Mouse (Mus musculus) E14TG2a.4 (cell line): ENCODE measurements at regions not wholly inside any gene's neighbourhood (a gene's known extent, or its start where the extent isn't known, plus 50 kb on each side); places are given as distances from the start of the nearest gene placed in this dataset.
"Not testable (repeated sequence)": the region's sequence is repeated elsewhere in the genome, so short reads cannot be mapped to it uniquely, and the experiment has no call there.

ENCODE experiments used
- H3K27me3 ChIP-seq: 2 replicates; pipeline ENCODE4 v1.6.1; 2014; ENCODE audit warnings: low read length, control low read depth; ENCODE audit not compliant: insufficient read depth
- H3K36me3 ChIP-seq: 2 replicates; pipeline ENCODE4 v1.6.1; 2014; ENCODE audit warnings: low read length, control low read depth; ENCODE audit not compliant: insufficient read depth
- H3K4me1 ChIP-seq: replicated peaks from 2 replicates; pipeline ENCODE4 v1.6.1; 2014; ENCODE audit warnings: low read depth, low read length, control low read depth
- H3K4me3 ChIP-seq: replicated peaks from 2 replicates; pipeline ENCODE4 v1.5.1; 2014; ENCODE audit warnings: mild to moderate bottlenecking, low read length
- H3K9me3 ChIP-seq: 2 replicates; pipeline ENCODE4 v1.6.1; 2014; ENCODE audit warnings: low read length, control low read depth
- CTCF ChIP-seq: conservative IDR thresholded peaks from 2 replicates; pipeline ENCODE4 v1.5.1; 2014; ENCODE audit warnings: low read length
- NANOG ChIP-seq: IDR thresholded peaks from 2 replicates; pipeline ENCODE4 v1.6.1; 2014; ENCODE audit warnings: borderline replicate concordance, low read length, mixed read lengths
- POU5F1 ChIP-seq: IDR thresholded peaks from 2 replicates; pipeline ENCODE4 v1.6.1; 2014; ENCODE audit warnings: low read length, borderline replicate concordance

DNA sequence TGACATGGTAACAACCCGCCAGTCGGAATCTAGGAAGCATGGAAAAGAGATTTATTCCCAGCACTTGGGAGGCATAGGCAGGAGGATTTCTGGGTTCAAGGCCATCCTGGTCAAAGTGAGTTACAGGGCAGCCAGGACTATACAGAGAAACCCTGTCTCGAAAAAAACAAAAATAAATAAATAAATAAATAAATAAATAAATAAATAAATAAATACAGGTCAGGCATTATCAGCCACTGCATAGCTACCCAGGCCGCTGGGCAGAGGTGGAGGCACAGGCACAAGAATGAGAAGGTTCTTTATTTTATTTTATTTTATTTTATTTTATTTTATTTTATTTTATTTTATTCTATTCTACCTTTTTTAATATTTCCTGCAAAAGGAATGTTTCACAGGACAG is 2040.7 kb downstream of the Hace1 start:
- H3K36me3 ChIP-seq, result no peaks in the 10 kb centered on the region
- no peak overlapping the region for H3K4me3 ChIP-seq
- no peaks in the 10 kb centered on the region for H3K4me1 ChIP-seq
- TF ChIP-seq CTCF, result no peak
- no peak for TF ChIP-seq POU5F1
- TF ChIP-seq NANOG, result no peak
- peaks cover 24% of the 10 kb centered on the region for H3K9me3 ChIP-seq
- no peaks in the 10 kb centered on the region for H3K27me3 ChIP-seq

- not testable (repeated sequence) for H3K4me3 ChIP-seq, H3K27me3 ChIP-seq, H3K4me1 ChIP-seq
- Histone ChIP-seq H3K36me3 (peaks cover 12% of the 10 kb centered on the region), H3K9me3 (peaks cover 52% of the 10 kb centered on the region)
- TF ChIP-seq NANOG, result peak; percentile 77; the same call in 1 of the 2 replicates
Observed at GRCm38 (mm10) chr10:47631366-47631765, 2053.7 kb downstream of the Hace1 start.

DNA sequence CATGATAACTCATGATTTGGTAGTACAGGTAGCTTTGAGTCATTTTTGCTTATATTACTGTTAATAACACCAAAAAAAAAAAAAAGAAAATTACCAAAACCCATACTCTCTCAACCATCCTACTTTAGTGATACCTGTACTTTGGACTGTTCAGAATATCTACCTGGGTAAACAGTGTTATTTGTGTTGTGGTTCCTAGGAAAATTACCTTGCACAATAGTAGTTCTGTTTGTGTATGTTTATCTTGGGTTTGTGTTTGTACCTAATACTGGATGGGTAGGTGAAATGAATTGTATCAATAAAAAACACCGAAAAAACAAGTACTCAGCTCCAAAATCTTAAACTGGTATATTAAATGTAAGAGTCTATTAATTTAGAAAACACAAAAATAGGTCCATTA is 2074.7 kb downstream of the Hace1 start:
- TF ChIP-seq CTCF, result no peak
- TF ChIP-seq NANOG, result no peak
- no peak for TF ChIP-seq POU5F1
- Histone ChIP-seq H3K4me1 (no peaks in the 10 kb centered on the region), H3K36me3 (no peaks in the 10 kb centered on the region), H3K27me3 (no peaks in the 10 kb centered on the region), H3K9me3 (no peaks in the 10 kb centered on the region), H3K4me3 (no peak overlapping the region)

GRCm38 (mm10) chr10:47654231-47654630 is 2076.6 kb downstream of the Hace1 start:
- no peaks in the 10 kb centered on the region for H3K4me1 ChIP-seq

More at GRCm38 (mm10) chr10:47654231-47654630, 2076.6 kb downstream of the Hace1 start:
- Histone ChIP-seq H3K4me3 (no peak overlapping the region), H3K9me3 (no peaks in the 10 kb centered on the region), H3K36me3 (no peaks in the 10 kb centered on the region), H3K27me3 (no peaks in the 10 kb centered on the region)
- no peak for TF ChIP-seq CTCF
- TF ChIP-seq POU5F1, result no peak
- TF ChIP-seq NANOG, result no peak
